Mouse (Mus musculus): ENCODE measurements around the gene Tpcn2. TPM values are rescaled to one million over a fixed set of nuclear protein-coding genes. Genes with fewer than 3 reads are reported as not detected.

The Tpcn2 gene
- polyA plus RNA-seq, 1 experiment from 2014 or later = 5.7 TPM

DNA sequence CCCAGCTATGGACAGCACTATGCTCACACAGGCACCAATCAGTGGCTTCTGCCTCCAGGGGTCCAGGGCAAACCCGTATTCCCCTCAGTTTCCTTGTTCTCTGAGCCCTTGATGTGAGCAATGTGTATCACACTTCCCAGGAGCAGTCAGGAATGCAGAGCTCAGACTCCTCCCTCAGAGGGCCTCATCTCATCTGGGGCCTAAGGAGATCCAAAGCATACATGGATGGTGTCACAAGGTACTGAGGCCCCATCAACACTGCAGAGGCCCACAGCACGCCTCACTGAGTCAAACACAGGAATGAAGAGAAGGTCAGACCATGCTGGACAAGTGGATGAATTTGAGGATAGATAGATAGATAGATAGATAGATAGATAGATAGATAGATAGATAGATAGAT is 8.9 kb upstream of the Tpcn2 start:
- Histone ChIP-seq H3K4me2 (replicated peaks) (no peak overlapping the region), H3K9me3 (no peaks in the 10 kb centered on the region), H3K4me1 (no peaks in the 10 kb centered on the region), H3K27me3 (replicated peaks) (no peaks in the 10 kb centered on the region), H3K36me3 (no peaks in the 10 kb centered on the region), H3K9ac (no peak overlapping the region), H3K4me3 (no peak overlapping the region), H3K27ac (no peak overlapping the region)
- ATAC-seq (ENCODE audit: low FRiP score, low read depth) = no peak
- 55% methylated on average over 2 of the region's 2 CpGs for WGBS

DNA sequence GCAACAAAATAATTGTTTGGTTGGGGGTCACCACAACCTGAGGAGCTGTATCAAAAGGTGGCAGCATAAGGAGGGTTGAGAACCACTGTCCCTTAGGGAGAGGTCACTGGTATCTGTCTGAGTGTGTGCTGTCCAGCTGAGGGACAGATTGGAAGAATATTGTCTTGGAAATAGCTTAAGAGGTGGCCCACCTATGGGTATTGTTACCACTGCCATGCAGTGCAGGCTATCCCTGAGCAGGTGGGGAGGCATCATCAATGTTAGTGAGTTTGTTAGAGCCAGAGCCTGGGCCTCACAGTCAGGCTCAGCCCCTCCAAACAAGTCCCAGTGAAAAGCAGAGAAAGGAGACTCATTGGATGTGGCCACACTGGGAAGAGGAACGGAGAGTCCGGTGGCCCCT is 8.0 kb upstream of the Tpcn2 start:
- Histone ChIP-seq H3K9ac (no peak overlapping the region), H3K27ac (no peak overlapping the region), H3K4me2 (replicated peaks) (no peak overlapping the region), H3K36me3 (no peaks in the 10 kb centered on the region), H3K9me3 (no peaks in the 10 kb centered on the region), H3K4me1 (no peaks in the 10 kb centered on the region), H3K4me3 (no peak overlapping the region), H3K27me3 (replicated peaks) (no peaks in the 10 kb centered on the region)
- ATAC-seq (ENCODE audit: low FRiP score, low read depth) = no peak
- WGBS = 94% methylated on average over 2 of the region's 2 CpGs

- Histone ChIP-seq H3K27ac (no peak overlapping the region), H3K4me2 (replicated peaks) (no peak overlapping the region), H3K9me3 (no peaks in the 10 kb centered on the region), H3K4me3 (no peak overlapping the region), H3K4me1 (no peaks in the 10 kb centered on the region), H3K36me3 (no peaks in the 10 kb centered on the region), H3K9ac (no peak overlapping the region), H3K27me3 (replicated peaks) (no peaks in the 10 kb centered on the region)
- WGBS = 18% methylated on average over 5 of the region's 5 CpGs
- no peak for ATAC-seq (ENCODE audit: low FRiP score, low read depth)
Observed at GRCm38 (mm10) chr7:145289302-145289701, 5.5 kb upstream of the Tpcn2 start.

DNA sequence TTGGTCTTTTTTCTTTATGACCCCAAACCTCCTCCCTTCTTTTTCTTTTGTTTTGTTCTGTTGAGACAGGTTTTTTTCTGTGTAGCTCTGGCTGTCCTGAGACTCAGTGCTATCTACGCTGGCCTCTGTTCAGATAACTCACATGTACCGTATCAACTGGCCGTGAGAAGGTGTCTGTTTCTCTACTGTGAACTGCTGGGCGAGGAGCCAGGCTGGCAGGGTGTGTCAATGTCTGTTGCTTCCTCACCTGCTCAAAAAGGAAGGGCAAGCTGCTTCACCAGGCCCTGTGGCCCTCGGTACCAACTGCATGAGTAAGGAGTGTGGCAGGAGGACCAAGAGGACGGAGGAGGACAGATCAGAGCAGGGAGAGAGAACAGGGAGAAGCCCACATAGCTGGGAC is 3.6 kb upstream of the Tpcn2 start:
- Histone ChIP-seq H3K9ac (no peak overlapping the region), H3K4me3 (no peak overlapping the region), H3K36me3 (no peaks in the 10 kb centered on the region), H3K4me2 (replicated peaks) (no peak overlapping the region), H3K9me3 (no peaks in the 10 kb centered on the region), H3K4me1 (peaks cover 11% of the 10 kb centered on the region), H3K27me3 (replicated peaks) (no peaks in the 10 kb centered on the region), H3K27ac (no peak overlapping the region)
- WGBS = 82% methylated on average over 6 of the region's 6 CpGs
- ATAC-seq (ENCODE audit: low FRiP score, low read depth) = no peak

- H3K9ac ChIP-seq = no peak overlapping the region
Observed at GRCm38 (mm10) chr7:145285476-145285875, 1.7 kb upstream of the Tpcn2 start.

DNA sequence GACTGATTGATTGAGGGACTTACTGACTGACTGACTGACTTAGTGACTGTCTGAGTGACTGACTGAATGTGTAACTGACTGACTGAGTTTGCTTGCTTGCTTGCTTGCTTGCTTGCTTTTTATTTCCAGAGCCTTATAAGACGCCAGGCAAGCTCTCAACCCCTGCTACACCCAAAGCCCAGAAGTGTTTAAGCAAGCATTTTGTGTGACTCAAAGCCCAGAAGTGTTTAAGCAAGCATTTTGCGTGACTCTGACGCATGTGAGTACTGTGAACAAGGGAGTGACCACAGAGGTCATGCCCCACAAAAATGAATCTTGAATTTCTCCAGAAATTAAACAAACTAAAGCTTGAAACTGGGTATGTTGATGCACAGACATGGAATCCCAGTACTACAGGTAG is 482 bp upstream of the Tpcn2 start:
- Histone ChIP-seq H3K27ac (no peak overlapping the region), H3K4me3 (no peak overlapping the region), H3K4me2 (replicated peaks) (peak overlapping the region; percentile 68), H3K27me3 (replicated peaks) (no peaks in the 10 kb centered on the region), H3K9me3 (no peaks in the 10 kb centered on the region), H3K9ac (no peak overlapping the region), H3K4me1 (peaks cover 11% of the 10 kb centered on the region), H3K36me3 (peaks cover 8% of the 10 kb centered on the region; the same call in 1 of the 2 replicates)
- WGBS = 64% methylated on average over 3 of the region's 3 CpGs
- no peak; the same call in 1 of the 2 replicates for ATAC-seq (ENCODE audit: low FRiP score, low read depth)

More at GRCm38 (mm10) chr7:145285476-145285875, 1.7 kb upstream of the Tpcn2 start:
- Histone ChIP-seq H3K27ac (no peak overlapping the region), H3K4me3 (no peak overlapping the region), H3K4me1 (peaks cover 11% of the 10 kb centered on the region), H3K27me3 (replicated peaks) (no peaks in the 10 kb centered on the region), H3K4me2 (replicated peaks) (no peak overlapping the region), H3K36me3 (no peaks in the 10 kb centered on the region), H3K9me3 (no peaks in the 10 kb centered on the region)
- ATAC-seq (ENCODE audit: low FRiP score, low read depth) = no peak
- WGBS = 80% methylated on average over 4 of the region's 4 CpGs

GRCm38 (mm10) chr7:145283041-145283440 is 770 bp downstream of the Tpcn2 start:
- H3K36me3 ChIP-seq = peaks cover 19% of the 10 kb centered on the region; the same call in 1 of the 2 replicates
- H3K4me2 ChIP-seq (replicated peaks) = peak overlapping the region; percentile 68
- WGBS = 56% methylated on average over 4 of the region's 4 CpGs
- ATAC-seq (ENCODE audit: low FRiP score, low read depth) = no peak
- no peaks in the 10 kb centered on the region for H3K27me3 ChIP-seq (replicated peaks)
- H3K9ac ChIP-seq = peak overlapping the region; percentile 53
- H3K9me3 ChIP-seq = no peaks in the 10 kb centered on the region
- H3K4me3 ChIP-seq = peak overlapping the region; percentile 47
- peaks cover 11% of the 10 kb centered on the region for H3K4me1 ChIP-seq
- no peak overlapping the region for H3K27ac ChIP-seq

- no peak overlapping the region for H3K4me3 ChIP-seq
- no peaks in the 10 kb centered on the region for H3K9me3 ChIP-seq
- ATAC-seq (ENCODE audit: low FRiP score, low read depth) = no peak
- H3K27ac ChIP-seq = no peak overlapping the region
- H3K9ac ChIP-seq = no peak overlapping the region
- H3K4me1 ChIP-seq = peaks cover 11% of the 10 kb centered on the region
- H3K36me3 ChIP-seq = peaks cover 27% of the 10 kb centered on the region; the same call in 1 of the 2 replicates
- H3K4me2 ChIP-seq (replicated peaks) = no peak overlapping the region
- H3K27me3 ChIP-seq (replicated peaks) = no peaks in the 10 kb centered on the region
- WGBS = 81% methylated on average over 4 of the region's 4 CpGs
Observed at GRCm38 (mm10) chr7:145281396-145281795, 2.4 kb downstream of the Tpcn2 start.

GRCm38 (mm10) chr7:145275488-145275887 is 8.3 kb downstream of the Tpcn2 start:
- no peaks in the 10 kb centered on the region for H3K4me1 ChIP-seq
- H3K9ac ChIP-seq = no peak overlapping the region
- no peaks in the 10 kb centered on the region for H3K9me3 ChIP-seq
- H3K27ac ChIP-seq = no peak overlapping the region
- no peak for ATAC-seq (ENCODE audit: low FRiP score, low read depth)
- H3K36me3 ChIP-seq = peaks cover 43% of the 10 kb centered on the region
- H3K27me3 ChIP-seq (replicated peaks) = no peaks in the 10 kb centered on the region
- H3K4me3 ChIP-seq = no peak overlapping the region
- WGBS = 83% methylated on average over 3 of the region's 3 CpGs
- H3K4me2 ChIP-seq (replicated peaks) = no peak overlapping the region

GRCm38 (mm10) chr7:145270955-145271354 is 12.9 kb downstream of the Tpcn2 start:
- no peak overlapping the region for H3K4me2 ChIP-seq (replicated peaks)
- H3K4me3 ChIP-seq = no peak overlapping the region
- H3K27me3 ChIP-seq (replicated peaks) = no peaks in the 10 kb centered on the region
- no peaks in the 10 kb centered on the region for H3K4me1 ChIP-seq
- no peak for ATAC-seq (ENCODE audit: low FRiP score, low read depth)
- H3K36me3 ChIP-seq = peaks cover 33% of the 10 kb centered on the region
- H3K9ac ChIP-seq = no peak overlapping the region
- 95% methylated on average over 5 of the region's 5 CpGs for WGBS
- H3K27ac ChIP-seq = no peak overlapping the region
- no peaks in the 10 kb centered on the region for H3K9me3 ChIP-seq

- H3K4me3 ChIP-seq = no peak overlapping the region
- no peaks in the 10 kb centered on the region for H3K27me3 ChIP-seq (replicated peaks)
- H3K4me2 ChIP-seq (replicated peaks) = no peak overlapping the region
- no peak overlapping the region for H3K27ac ChIP-seq
- peaks cover 34% of the 10 kb centered on the region for H3K36me3 ChIP-seq
- ATAC-seq (ENCODE audit: low FRiP score, low read depth) = no peak
- no peak overlapping the region for H3K9ac ChIP-seq
- no peaks in the 10 kb centered on the region for H3K9me3 ChIP-seq
- no peaks in the 10 kb centered on the region for H3K4me1 ChIP-seq
- WGBS = 91% methylated on average over 7 of the region's 7 CpGs
Observed at GRCm38 (mm10) chr7:145268890-145269289, 14.9 kb downstream of the Tpcn2 start.

DNA sequence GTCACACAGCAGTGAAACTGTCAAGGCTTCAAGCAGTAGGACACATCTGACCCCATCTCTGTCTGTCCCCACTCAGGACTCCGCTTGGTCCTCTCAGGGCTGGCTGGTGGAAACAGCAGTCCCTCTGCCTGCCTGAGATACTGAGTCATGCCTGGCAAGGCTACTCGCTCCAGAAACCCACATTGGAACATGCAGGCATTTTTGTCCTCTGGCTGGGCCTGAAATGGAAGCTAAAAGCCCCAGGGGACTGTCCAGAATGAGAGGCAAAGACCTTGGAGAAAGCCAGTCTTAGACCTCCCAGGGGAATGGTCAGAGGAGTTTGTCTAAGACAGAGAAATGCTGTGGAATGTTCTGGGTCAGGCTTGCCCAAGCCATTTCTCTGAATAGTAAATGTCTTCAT is 17.8 kb downstream of the Tpcn2 start:
- no peaks in the 10 kb centered on the region for H3K4me1 ChIP-seq
- no peaks in the 10 kb centered on the region for H3K9me3 ChIP-seq
- H3K36me3 ChIP-seq = peaks cover 28% of the 10 kb centered on the region; the same call in 1 of the 2 replicates
- H3K27me3 ChIP-seq (replicated peaks) = no peaks in the 10 kb centered on the region
- H3K27ac ChIP-seq = no peak overlapping the region
- ATAC-seq (ENCODE audit: low FRiP score, low read depth) = no peak
- H3K4me3 ChIP-seq = no peak overlapping the region
- H3K4me2 ChIP-seq (replicated peaks) = no peak overlapping the region
- H3K9ac ChIP-seq = no peak overlapping the region
- 92% methylated on average over 2 of the region's 2 CpGs for WGBS

DNA sequence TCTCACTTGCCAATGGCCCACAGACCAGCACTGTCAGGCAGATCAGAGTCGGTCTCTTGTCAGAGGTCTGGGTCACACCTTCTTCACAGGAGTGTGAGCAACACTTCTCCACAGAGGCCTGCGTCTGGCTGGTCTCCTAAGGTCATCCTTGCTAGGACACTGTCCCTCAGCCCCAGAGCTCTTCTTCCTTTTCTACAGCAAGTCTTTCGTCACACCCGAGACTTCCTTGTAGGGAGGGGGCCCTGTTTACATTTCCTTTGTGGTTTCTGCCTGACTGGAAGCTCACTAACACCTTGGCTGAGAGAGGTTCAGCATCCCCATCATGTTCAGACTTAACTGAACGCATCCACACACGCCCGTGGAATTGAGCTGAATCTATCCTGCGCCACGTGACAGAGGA is 19.6 kb downstream of the Tpcn2 start:
- 91% methylated on average over 9 of the region's 9 CpGs for WGBS

More for the DNA sequence above, 19.6 kb downstream of the Tpcn2 start:
- Histone ChIP-seq H3K4me3 (no peak overlapping the region), H3K9ac (no peak overlapping the region), H3K27me3 (replicated peaks) (no peaks in the 10 kb centered on the region), H3K4me1 (no peaks in the 10 kb centered on the region), H3K4me2 (replicated peaks) (no peak overlapping the region), H3K27ac (no peak overlapping the region), H3K36me3 (peaks cover 37% of the 10 kb centered on the region), H3K9me3 (no peaks in the 10 kb centered on the region)
- ATAC-seq (ENCODE audit: low FRiP score, low read depth) = no peak
